Mouse (Mus musculus): ENCODE measurements at regions not wholly inside any gene's neighbourhood (a gene's known extent, or its start where the extent isn't known, plus 50 kb on each side); places are given as distances from the start of the nearest gene placed in this dataset.

DNA sequence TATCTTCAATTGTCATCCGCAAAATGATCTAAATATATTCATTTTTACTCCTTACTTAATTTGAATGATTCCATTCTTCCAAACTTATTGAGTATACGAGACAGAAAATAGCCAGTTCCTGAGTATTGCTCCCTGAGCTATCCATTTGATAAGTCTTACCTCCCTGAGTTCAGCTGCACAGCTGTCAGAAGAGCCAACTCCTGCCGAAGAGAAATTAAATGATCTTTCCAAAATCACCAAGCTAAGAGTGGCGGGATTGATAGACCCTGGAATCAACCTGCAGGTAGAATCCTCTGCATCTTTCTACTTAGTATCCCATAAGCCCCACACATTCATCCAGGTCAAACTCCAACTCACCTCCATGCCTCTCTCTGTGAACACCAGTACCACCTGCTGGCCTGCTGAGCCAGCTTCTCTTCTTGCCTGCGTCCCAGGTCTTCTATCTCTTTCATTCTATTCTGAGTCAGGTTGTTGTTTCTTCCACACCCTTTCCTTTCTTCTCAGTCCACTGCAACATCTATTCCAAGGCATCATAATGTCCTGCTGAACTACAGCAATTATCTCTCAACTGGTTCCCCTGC, 124.2 kb downstream of the Cpeb2 start:
- no peak overlapping the region for H3K4me3 ChIP-seq (ENCODE audit: low read depth, low read length)
- H3K27ac ChIP-seq (ENCODE audit: low read depth, low read length): no peak overlapping the region
- H3K4me2 ChIP-seq (ENCODE audit: low read depth, low read length): no peak overlapping the region
- H3K27me3 ChIP-seq (ENCODE audit: control insufficient read depth, insufficient read depth, low read length): no peaks in the 10 kb centered on the region
- H3K9ac ChIP-seq (replicated peaks; ENCODE audit: low read depth, low read length): no peak overlapping the region
- no peak for ATAC-seq (ENCODE audit: low read depth)
- no peaks in the 10 kb centered on the region for H3K9me3 ChIP-seq (ENCODE audit: control insufficient read depth, low read length)
- H3K36me3 ChIP-seq (ENCODE audit: control insufficient read depth, insufficient read depth, low read length): no peaks in the 10 kb centered on the region
- H3K4me1 ChIP-seq (ENCODE audit: control insufficient read depth, insufficient read depth, low read length): peaks cover 23% of the 10 kb centered on the region
- WGBS: 92% methylated on average over 5 of the region's 5 CpGs

DNA sequence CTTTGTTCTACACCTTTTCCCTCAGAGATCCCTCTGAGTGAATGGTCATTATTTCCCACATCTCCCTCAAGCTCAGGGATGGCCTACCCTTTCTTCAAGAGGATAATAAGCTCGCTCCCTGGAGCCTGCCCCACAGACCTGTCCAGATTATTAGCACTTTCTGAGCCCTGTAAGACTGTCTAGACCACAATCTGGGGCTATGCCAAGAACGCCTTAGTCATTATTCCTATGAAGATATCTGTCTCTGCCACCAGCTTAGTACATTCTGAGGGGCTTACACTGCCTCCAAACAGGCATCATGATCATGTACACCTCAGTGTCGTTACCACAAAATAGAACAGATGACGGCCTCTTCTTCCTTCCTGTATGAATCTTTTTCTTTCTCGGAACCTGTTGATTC, 124.9 kb downstream of the Cpeb2 start:
- ATAC-seq (ENCODE audit: low read depth): no peak
- WGBS: 93% methylated on average over 5 of the region's 5 CpGs

DNA sequence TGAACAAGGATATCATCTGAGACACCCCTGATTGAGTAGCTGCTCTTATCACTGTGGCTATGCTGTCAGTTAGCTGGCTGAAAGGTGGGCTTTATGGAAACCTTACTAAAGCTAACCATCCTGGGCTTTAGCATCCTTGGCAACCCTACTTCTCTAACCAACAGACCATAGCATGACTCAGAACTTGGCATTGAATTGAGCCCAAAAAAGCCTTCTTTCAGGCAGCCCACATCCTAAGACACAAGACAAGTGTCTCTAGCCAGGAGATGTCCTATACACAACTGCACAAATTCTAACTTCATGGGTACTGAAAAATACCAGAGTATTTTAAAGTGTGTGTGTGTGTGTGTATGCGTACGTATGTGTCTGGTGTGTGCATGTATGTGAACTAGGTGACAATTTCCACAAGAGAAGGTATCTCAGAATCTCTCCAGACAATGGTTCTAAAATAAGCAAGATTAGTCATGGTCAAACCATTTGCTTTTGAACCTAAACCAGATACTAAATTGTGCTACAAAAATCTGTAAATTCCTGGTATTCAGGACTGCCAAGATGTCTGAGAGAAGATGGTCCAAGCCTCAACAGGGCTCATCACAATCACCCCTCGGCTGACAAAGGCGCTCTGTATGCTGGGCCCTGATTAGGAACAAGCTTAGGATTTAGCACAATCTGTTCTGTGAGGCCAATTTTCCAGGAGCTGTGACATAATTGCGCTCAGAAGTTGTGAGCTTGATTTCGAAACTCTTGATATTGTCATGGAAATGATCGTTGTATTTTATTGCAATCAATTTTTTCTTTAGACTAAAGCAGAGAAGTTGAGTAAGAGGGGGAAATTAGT, 126.2 kb downstream of the Cpeb2 start:
- no peak overlapping the region for H3K4me2 ChIP-seq (ENCODE audit: low read depth, low read length)
- ATAC-seq (ENCODE audit: low read depth): no peak
- H3K4me3 ChIP-seq (ENCODE audit: low read depth, low read length): no peak overlapping the region
- no peaks in the 10 kb centered on the region for H3K36me3 ChIP-seq (ENCODE audit: control insufficient read depth, insufficient read depth, low read length)
- H3K9me3 ChIP-seq (ENCODE audit: control insufficient read depth, low read length): no peaks in the 10 kb centered on the region
- peaks cover 6% of the 10 kb centered on the region for H3K4me1 ChIP-seq (ENCODE audit: control insufficient read depth, insufficient read depth, low read length)
- no peak overlapping the region for H3K27ac ChIP-seq (ENCODE audit: low read depth, low read length)
- H3K27me3 ChIP-seq (ENCODE audit: control insufficient read depth, insufficient read depth, low read length): no peaks in the 10 kb centered on the region
- H3K9ac ChIP-seq (replicated peaks; ENCODE audit: low read depth, low read length): no peak overlapping the region
- WGBS: 75% methylated on average over 7 of the region's 7 CpGs

More for the DNA sequence above, 124.9 kb downstream of the Cpeb2 start:
- Histone ChIP-seq H3K9me3 (ENCODE audit: control insufficient read depth, low read length) (no peaks in the 10 kb centered on the region), H3K27me3 (ENCODE audit: control insufficient read depth, insufficient read depth, low read length) (no peaks in the 10 kb centered on the region), H3K4me1 (ENCODE audit: control insufficient read depth, insufficient read depth, low read length) (peaks cover 16% of the 10 kb centered on the region), H3K27ac (ENCODE audit: low read depth, low read length) (no peak overlapping the region), H3K36me3 (ENCODE audit: control insufficient read depth, insufficient read depth, low read length) (no peaks in the 10 kb centered on the region), H3K4me2 (ENCODE audit: low read depth, low read length) (no peak overlapping the region), H3K9ac (replicated peaks; ENCODE audit: low read depth, low read length) (no peak overlapping the region), H3K4me3 (ENCODE audit: low read depth, low read length) (no peak overlapping the region)

DNA sequence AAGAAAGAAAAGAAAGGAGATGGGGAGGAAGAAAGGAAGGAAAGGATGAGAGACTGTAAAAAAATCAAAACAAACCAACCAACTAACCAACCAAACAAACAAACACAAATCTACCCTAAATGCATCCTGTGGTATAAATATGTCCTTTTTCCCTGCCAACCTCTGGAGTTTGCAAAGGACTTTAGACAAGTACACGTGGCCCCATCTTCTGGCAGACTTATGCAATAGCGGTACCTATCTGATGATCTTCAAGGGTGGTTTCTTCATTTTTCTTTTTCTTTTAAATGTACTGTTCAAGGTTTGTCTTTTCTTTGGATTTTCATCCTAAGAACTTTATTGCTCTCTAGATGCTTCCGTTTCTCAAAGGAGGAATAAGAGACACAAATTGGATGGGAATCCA, 127.3 kb downstream of the Cpeb2 start:
- H3K36me3 ChIP-seq (ENCODE audit: control insufficient read depth, insufficient read depth, low read length): no peaks in the 10 kb centered on the region
- no peaks in the 10 kb centered on the region for H3K9me3 ChIP-seq (ENCODE audit: control insufficient read depth, low read length)
- H3K4me3 ChIP-seq (ENCODE audit: low read depth, low read length): no peak overlapping the region
- ATAC-seq (ENCODE audit: low read depth): no peak
- H3K27ac ChIP-seq (ENCODE audit: low read depth, low read length): no peak overlapping the region
- no peak overlapping the region for H3K9ac ChIP-seq (replicated peaks; ENCODE audit: low read depth, low read length)
- WGBS: 57% methylated on average over 3 of the region's 3 CpGs
- no peaks in the 10 kb centered on the region for H3K4me1 ChIP-seq (ENCODE audit: control insufficient read depth, insufficient read depth, low read length)
- H3K27me3 ChIP-seq (ENCODE audit: control insufficient read depth, insufficient read depth, low read length): no peaks in the 10 kb centered on the region
- H3K4me2 ChIP-seq (ENCODE audit: low read depth, low read length): no peak overlapping the region

DNA sequence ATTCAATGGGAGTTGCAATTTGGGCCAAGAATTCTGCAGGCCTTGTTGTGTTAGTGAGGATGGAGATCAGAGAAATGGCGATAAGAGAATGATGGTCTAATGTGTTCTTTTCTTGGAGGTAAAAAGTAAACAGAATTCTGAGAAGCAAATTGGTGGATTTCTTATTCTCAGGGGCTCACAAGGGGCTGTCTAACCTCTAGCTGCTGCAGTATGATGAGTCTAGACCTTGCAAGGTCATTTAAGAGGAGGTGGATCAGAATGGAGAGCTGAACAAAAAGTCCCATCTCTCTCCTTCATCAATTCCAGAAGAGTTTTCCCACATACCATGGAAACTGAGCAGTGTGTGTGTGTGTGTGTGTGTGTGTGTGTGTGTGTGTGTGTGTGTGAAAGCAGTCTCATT, 128.1 kb downstream of the Cpeb2 start:
- Histone ChIP-seq H3K4me3 (ENCODE audit: low read depth, low read length) (no peak overlapping the region), H3K27me3 (ENCODE audit: control insufficient read depth, insufficient read depth, low read length) (no peaks in the 10 kb centered on the region), H3K36me3 (ENCODE audit: control insufficient read depth, insufficient read depth, low read length) (no peaks in the 10 kb centered on the region), H3K9me3 (ENCODE audit: control insufficient read depth, low read length) (no peaks in the 10 kb centered on the region), H3K4me2 (ENCODE audit: low read depth, low read length) (no peak overlapping the region), H3K9ac (replicated peaks; ENCODE audit: low read depth, low read length) (no peak overlapping the region), H3K27ac (ENCODE audit: low read depth, low read length) (no peak overlapping the region), H3K4me1 (ENCODE audit: control insufficient read depth, insufficient read depth, low read length) (no peaks in the 10 kb centered on the region)
- no peak for ATAC-seq (ENCODE audit: low read depth)
- 96% methylated on average over 1 of the region's 1 CpGs for WGBS

DNA sequence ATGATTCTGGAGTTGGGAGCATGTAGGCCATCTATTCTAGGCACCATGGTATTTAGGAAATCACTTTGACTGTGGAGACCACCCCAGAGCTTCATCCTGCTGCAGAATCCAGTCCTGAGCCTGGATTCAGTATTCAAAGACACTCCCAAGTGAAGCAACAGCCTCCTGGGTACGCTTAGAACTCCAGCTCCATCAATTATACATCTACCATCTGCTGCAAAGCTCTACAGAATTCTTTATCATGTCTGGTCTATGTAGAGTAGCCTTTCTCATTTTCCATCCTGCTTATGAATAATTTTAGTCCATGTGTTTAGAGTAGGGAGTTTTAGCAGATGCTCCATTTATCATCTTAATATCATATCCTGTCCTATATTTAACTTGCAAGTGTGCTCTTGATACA, 139.4 kb downstream of the Cpeb2 start:
- Histone ChIP-seq H3K4me1 (ENCODE audit: control insufficient read depth, insufficient read depth, low read length) (no peaks in the 10 kb centered on the region), H3K36me3 (ENCODE audit: control insufficient read depth, insufficient read depth, low read length) (no peaks in the 10 kb centered on the region), H3K4me3 (ENCODE audit: low read depth, low read length) (no peak overlapping the region), H3K9ac (replicated peaks; ENCODE audit: low read depth, low read length) (no peak overlapping the region), H3K27ac (ENCODE audit: low read depth, low read length) (no peak overlapping the region), H3K27me3 (ENCODE audit: control insufficient read depth, insufficient read depth, low read length) (no peaks in the 10 kb centered on the region), H3K9me3 (ENCODE audit: control insufficient read depth, low read length) (no peaks in the 10 kb centered on the region), H3K4me2 (ENCODE audit: low read depth, low read length) (no peak overlapping the region)
- ATAC-seq (ENCODE audit: low read depth): no peak
- WGBS: 72% methylated on average over 1 of the region's 1 CpGs

DNA sequence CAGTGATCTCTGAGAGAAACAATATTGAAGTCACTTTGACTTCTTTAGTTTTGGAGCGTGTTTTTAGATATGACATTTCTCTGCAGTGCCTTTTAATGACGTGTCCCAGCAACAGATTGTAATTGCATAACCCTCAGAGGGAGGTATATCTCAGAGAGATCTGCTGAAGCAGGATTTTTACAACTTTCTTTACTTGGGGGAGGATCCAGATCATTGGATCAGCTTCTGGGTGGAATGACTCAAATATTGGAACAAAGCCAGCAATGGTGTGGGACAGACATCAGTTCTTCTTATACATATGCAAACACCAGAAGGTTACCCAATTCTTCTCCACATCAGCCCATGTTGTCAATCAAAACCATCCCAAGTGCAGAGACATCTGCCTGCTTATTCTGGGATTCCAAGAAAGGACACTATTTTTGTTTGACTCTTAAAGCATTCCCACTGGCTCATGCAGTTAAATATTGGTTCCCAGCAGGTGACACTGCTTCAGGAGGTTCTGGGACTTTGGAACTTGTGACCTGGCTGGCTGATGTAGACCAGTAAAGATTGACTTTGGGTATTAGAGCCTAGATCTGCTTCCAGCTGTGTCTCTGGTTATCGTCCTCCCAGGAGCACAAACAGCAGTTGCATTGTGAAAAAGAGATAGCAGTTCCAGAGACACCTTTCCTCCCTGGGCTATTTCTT, 130.5 kb upstream of the C1qtnf7 start:
- Histone ChIP-seq H3K4me2 (ENCODE audit: low read depth, low read length) (no peak overlapping the region), H3K4me3 (ENCODE audit: low read depth, low read length) (no peak overlapping the region), H3K36me3 (ENCODE audit: control insufficient read depth, insufficient read depth, low read length) (no peaks in the 10 kb centered on the region), H3K4me1 (ENCODE audit: control insufficient read depth, insufficient read depth, low read length) (no peaks in the 10 kb centered on the region), H3K27ac (ENCODE audit: low read depth, low read length) (no peak overlapping the region), H3K27me3 (ENCODE audit: control insufficient read depth, insufficient read depth, low read length) (no peaks in the 10 kb centered on the region), H3K9me3 (ENCODE audit: control insufficient read depth, low read length) (no peaks in the 10 kb centered on the region), H3K9ac (replicated peaks; ENCODE audit: low read depth, low read length) (no peak overlapping the region)
- ATAC-seq (ENCODE audit: low read depth): no peak
- 83% methylated on average over 3 of the region's 3 CpGs for WGBS

DNA sequence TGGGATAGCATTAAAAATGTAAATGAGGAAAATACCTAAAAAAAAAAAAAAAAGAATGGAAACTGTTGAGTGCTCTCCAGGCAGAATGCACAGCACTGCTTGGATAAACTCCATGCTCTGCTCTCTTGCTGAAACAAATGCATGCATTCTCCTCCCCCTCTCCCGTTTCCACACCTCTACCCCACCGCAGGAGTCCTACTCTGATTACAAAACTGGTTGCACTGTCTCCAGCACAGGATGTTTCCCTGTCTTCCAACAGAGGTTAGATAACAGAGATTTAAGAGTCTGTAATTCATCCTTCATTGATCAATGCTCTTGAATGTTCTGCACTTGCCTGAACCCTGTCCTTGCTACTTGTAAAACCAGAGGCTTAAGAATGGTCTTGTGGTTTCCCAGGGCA, 124.3 kb upstream of the C1qtnf7 start:
- Histone ChIP-seq H3K4me3 (ENCODE audit: low read depth, low read length) (no peak overlapping the region), H3K9ac (replicated peaks; ENCODE audit: low read depth, low read length) (no peak overlapping the region), H3K4me1 (ENCODE audit: control insufficient read depth, insufficient read depth, low read length) (0 out of 2 replicates have a peak, but pooled peaks cover 3% of the 10 kb centered on the region), H3K36me3 (ENCODE audit: control insufficient read depth, insufficient read depth, low read length) (no peaks in the 10 kb centered on the region), H3K4me2 (ENCODE audit: low read depth, low read length) (no peak overlapping the region), H3K9me3 (ENCODE audit: control insufficient read depth, low read length) (no peaks in the 10 kb centered on the region), H3K27me3 (ENCODE audit: control insufficient read depth, insufficient read depth, low read length) (no peaks in the 10 kb centered on the region), H3K27ac (ENCODE audit: low read depth, low read length) (no peak overlapping the region)
- 24% methylated on average over 2 of the region's 2 CpGs for WGBS
- ATAC-seq (ENCODE audit: low read depth): no peak

DNA sequence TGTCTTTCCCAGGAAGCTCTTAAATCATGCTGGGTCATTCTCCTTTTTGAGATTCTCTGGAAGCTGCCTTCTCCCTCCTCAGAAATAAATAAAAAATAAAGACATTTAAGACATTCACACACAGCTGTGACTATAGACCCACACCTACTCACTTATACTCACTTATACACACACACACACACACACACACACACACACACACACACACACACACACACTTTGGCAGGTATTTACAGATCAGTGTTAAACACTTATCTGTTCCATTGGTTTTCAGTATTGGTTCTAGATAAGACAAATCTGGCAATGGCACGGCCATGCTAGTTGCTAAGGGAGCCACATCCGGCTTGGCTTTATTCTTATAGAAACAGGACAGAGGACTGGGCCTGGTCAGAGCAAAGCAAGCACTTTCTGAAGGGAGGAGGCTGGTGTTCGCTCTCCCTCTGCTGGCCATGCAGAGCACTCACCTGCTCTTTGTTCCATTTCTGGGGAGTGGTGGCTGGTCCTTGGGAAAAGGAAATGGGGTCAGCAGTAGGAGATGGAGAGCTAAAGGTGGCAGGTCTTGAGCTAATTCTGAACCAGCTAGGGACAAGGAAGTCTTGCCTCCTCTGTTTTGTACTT, 123.8 kb upstream of the C1qtnf7 start:
- no peaks in the 10 kb centered on the region for H3K27me3 ChIP-seq (ENCODE audit: control insufficient read depth, insufficient read depth, low read length)
- 0 out of 2 replicates have a peak, but pooled peaks cover 3% of the 10 kb centered on the region for H3K4me1 ChIP-seq (ENCODE audit: control insufficient read depth, insufficient read depth, low read length)
- no peak overlapping the region for H3K4me2 ChIP-seq (ENCODE audit: low read depth, low read length)
- WGBS: 30% methylated on average over 3 of the region's 3 CpGs
- H3K4me3 ChIP-seq (ENCODE audit: low read depth, low read length): no peak overlapping the region
- ATAC-seq (ENCODE audit: low read depth): peak; percentile 92
- no peaks in the 10 kb centered on the region for H3K36me3 ChIP-seq (ENCODE audit: control insufficient read depth, insufficient read depth, low read length)
- no peaks in the 10 kb centered on the region for H3K9me3 ChIP-seq (ENCODE audit: control insufficient read depth, low read length)
- H3K27ac ChIP-seq (ENCODE audit: low read depth, low read length): no peak overlapping the region
- H3K9ac ChIP-seq (replicated peaks; ENCODE audit: low read depth, low read length): no peak overlapping the region
